Mouse (Mus musculus): Measurements from ENCODE around the gene Ocm. TPM values are rescaled to one million over a fixed set of nuclear protein-coding genes. Genes with fewer than 3 reads are reported as not detected.

Gene Ocm
- polyA plus RNA-seq, 1 experiment, result not detected

DNA sequence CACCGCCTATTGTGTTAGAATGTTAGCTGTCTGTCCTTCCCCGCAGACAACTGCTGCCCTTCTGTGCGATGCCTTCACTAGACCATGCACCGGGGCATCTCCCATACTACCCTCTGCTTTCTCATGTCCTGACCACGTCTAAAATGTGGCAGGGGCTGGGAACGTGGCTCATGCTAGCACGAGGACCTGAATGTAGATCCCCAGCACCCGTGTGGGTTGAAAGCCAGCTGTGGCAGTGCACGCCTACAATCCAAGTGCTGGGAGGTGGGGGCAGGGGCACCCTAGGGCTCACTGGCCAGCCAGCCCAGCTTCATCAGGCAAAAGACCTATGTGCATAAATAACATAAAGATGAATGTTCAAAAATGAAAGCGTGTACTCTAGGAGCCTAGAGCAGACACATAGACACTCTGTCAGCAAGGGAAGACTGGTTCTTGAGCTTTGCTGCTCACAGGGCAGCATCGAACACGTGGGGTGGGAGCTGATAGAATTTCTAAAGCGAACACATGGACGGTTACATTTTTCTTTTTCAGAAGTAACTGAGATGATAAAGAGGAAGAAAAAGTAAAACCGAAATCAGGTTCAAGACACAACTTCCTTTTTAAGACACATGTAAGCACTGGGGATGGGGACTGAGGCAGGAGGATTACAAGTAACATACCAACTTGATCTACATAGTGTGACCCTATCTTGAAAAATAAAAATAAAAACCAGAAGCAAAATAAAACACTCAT, 23.8 kb downstream of the Ocm start:
- Histone ChIP-seq H3K4me3 (ENCODE audit: insufficient read depth, low read length) (no peak overlapping the region), H3K4me1 (ENCODE audit: control insufficient read depth, insufficient read depth, low read length) (no peaks in the 10 kb centered on the region), H3K27ac (ENCODE audit: insufficient read depth, low read length) (no peak overlapping the region)
- no peak for TF ChIP-seq CTCF (IDR thresholded peaks at IDR 0.05; ENCODE audit: borderline replicate concordance, insufficient read depth, low read length)
- no peak for TF ChIP-seq POLR2A (IDR thresholded peaks at IDR 0.05; ENCODE audit: low read depth, low read length)

DNA sequence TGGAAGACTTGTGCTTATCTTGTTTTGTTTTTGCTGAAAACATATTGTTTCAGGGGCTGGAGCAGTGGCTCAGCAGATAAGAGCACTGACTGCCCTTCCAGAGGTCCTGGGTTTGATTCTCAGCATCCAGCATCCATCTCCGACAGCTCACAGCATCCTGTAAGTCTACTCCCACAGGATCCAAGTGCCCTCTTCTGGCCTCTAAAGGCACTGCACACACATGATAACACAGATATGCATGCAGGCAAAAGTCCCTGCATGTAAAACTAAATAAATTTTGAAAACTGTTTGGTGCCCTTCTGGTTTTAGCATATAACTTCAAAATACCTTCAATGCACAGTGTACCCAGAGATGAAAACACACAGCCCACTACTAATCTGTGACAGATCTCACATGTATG, 27.1 kb downstream of the Ocm start:
- TF ChIP-seq CTCF (IDR thresholded peaks at IDR 0.05; ENCODE audit: borderline replicate concordance, insufficient read depth, low read length) (no peak), POLR2A (IDR thresholded peaks at IDR 0.05; ENCODE audit: low read depth, low read length) (no peak)
- Histone ChIP-seq H3K4me3 (ENCODE audit: insufficient read depth, low read length) (no peak overlapping the region), H3K4me1 (ENCODE audit: control insufficient read depth, insufficient read depth, low read length) (no peaks in the 10 kb centered on the region), H3K27ac (ENCODE audit: insufficient read depth, low read length) (no peak overlapping the region)

GRCm38 (mm10) chr5:143994632-143995365, 31.7 kb downstream of the Ocm start:
- Histone ChIP-seq H3K4me3 (ENCODE audit: insufficient read depth, low read length) (no peak overlapping the region), H3K4me1 (ENCODE audit: control insufficient read depth, insufficient read depth, low read length) (no peaks in the 10 kb centered on the region), H3K27ac (ENCODE audit: insufficient read depth, low read length) (no peak overlapping the region)
- TF ChIP-seq POLR2A (IDR thresholded peaks at IDR 0.05; ENCODE audit: low read depth, low read length), result no peak
- TF ChIP-seq CTCF (IDR thresholded peaks at IDR 0.05; ENCODE audit: borderline replicate concordance, insufficient read depth, low read length), result no peak

- Histone ChIP-seq H3K4me1 (ENCODE audit: control insufficient read depth, insufficient read depth, low read length) (no peaks in the 10 kb centered on the region), H3K27ac (ENCODE audit: insufficient read depth, low read length) (no peak overlapping the region), H3K4me3 (ENCODE audit: insufficient read depth, low read length) (no peak overlapping the region)
- no peak for TF ChIP-seq POLR2A (IDR thresholded peaks at IDR 0.05; ENCODE audit: low read depth, low read length)
- TF ChIP-seq CTCF (IDR thresholded peaks at IDR 0.05; ENCODE audit: borderline replicate concordance, insufficient read depth, low read length), result no peak
Observed at GRCm38 (mm10) chr5:143993849-143994248, 32.6 kb downstream of the Ocm start.

- no peak for TF ChIP-seq CTCF (IDR thresholded peaks at IDR 0.05; ENCODE audit: borderline replicate concordance, insufficient read depth, low read length)
- TF ChIP-seq POLR2A (IDR thresholded peaks at IDR 0.05; ENCODE audit: low read depth, low read length), result no peak
- no peaks in the 10 kb centered on the region for H3K4me1 ChIP-seq (ENCODE audit: control insufficient read depth, insufficient read depth, low read length)
- H3K4me3 ChIP-seq (ENCODE audit: insufficient read depth, low read length), result no peak overlapping the region
- no peak overlapping the region for H3K27ac ChIP-seq (ENCODE audit: insufficient read depth, low read length)
Observed at GRCm38 (mm10) chr5:143993260-143993659, 33.2 kb downstream of the Ocm start.

DNA sequence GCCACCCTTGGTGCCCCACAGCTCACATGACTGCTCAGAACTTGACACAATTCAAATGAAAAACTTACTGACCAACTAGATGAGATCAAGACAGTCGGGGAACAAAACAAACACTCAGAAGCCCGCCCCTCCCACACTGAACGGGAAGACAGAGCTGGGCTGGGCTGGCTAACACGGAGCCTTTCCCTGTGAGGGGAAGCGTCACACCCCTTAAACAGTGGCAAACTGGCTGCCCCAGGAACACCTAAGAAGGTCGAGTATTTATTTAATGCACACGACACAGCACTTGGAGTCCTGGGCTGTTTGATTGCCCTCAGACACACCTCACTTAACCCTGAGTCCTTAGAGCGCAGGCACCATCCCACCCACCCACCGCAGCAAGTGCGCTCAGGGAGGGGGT, 33.8 kb downstream of the Ocm start:
- TF ChIP-seq POLR2A (IDR thresholded peaks at IDR 0.05; ENCODE audit: low read depth, low read length) (no peak), CTCF (IDR thresholded peaks at IDR 0.05; ENCODE audit: borderline replicate concordance, insufficient read depth, low read length) (no peak)
- Histone ChIP-seq H3K27ac (ENCODE audit: insufficient read depth, low read length) (no peak overlapping the region), H3K4me1 (ENCODE audit: control insufficient read depth, insufficient read depth, low read length) (no peaks in the 10 kb centered on the region), H3K4me3 (ENCODE audit: insufficient read depth, low read length) (no peak overlapping the region)

DNA sequence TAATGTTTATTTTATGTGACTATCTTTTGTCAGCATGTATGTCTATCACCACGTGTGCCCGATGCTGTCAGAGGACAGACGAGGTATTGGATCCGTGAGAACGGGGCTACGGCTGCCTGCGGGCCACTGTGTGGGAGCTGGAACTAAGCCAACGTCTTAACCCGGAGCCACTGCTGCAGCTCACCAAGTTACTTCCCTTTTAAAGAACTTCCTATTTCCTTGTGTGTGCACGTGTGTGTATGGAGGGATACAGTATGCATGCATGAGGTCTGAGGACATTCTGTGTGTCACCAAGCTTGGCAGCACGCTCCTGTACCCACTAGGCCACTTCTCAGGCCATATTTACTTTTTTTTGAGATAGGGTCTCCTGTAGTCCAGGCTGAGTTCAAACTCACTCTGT, 36.4 kb downstream of the Ocm start:
- no peaks in the 10 kb centered on the region for H3K4me1 ChIP-seq (ENCODE audit: control insufficient read depth, insufficient read depth, low read length)
- TF ChIP-seq POLR2A (IDR thresholded peaks at IDR 0.05; ENCODE audit: low read depth, low read length) (no peak), CTCF (IDR thresholded peaks at IDR 0.05; ENCODE audit: borderline replicate concordance, insufficient read depth, low read length) (no peak)
- H3K27ac ChIP-seq (ENCODE audit: insufficient read depth, low read length), result no peak overlapping the region
- no peak overlapping the region for H3K4me3 ChIP-seq (ENCODE audit: insufficient read depth, low read length)

- H3K4me3 ChIP-seq (ENCODE audit: insufficient read depth, low read length), result no peak overlapping the region
- no peak overlapping the region for H3K27ac ChIP-seq (ENCODE audit: insufficient read depth, low read length)
- TF ChIP-seq POLR2A (IDR thresholded peaks at IDR 0.05; ENCODE audit: low read depth, low read length) (no peak), CTCF (IDR thresholded peaks at IDR 0.05; ENCODE audit: borderline replicate concordance, insufficient read depth, low read length) (no peak)
- H3K4me1 ChIP-seq (ENCODE audit: control insufficient read depth, insufficient read depth, low read length), result no peaks in the 10 kb centered on the region
Observed at GRCm38 (mm10) chr5:143989046-143989445, 37.4 kb downstream of the Ocm start.

GRCm38 (mm10) chr5:143987596-143987995, 38.9 kb downstream of the Ocm start:
- TF ChIP-seq CTCF (IDR thresholded peaks at IDR 0.05; ENCODE audit: borderline replicate concordance, insufficient read depth, low read length), result no peak
- no peak for TF ChIP-seq POLR2A (IDR thresholded peaks at IDR 0.05; ENCODE audit: low read depth, low read length)
- H3K27ac ChIP-seq (ENCODE audit: insufficient read depth, low read length), result no peak overlapping the region
- no peaks in the 10 kb centered on the region for H3K4me1 ChIP-seq (ENCODE audit: control insufficient read depth, insufficient read depth, low read length)
- no peak overlapping the region for H3K4me3 ChIP-seq (ENCODE audit: insufficient read depth, low read length)

GRCm38 (mm10) chr5:143985381-143985780, 41.1 kb downstream of the Ocm start:
- H3K27ac ChIP-seq (ENCODE audit: insufficient read depth, low read length), result no peak overlapping the region
- no peaks in the 10 kb centered on the region for H3K4me1 ChIP-seq (ENCODE audit: control insufficient read depth, insufficient read depth, low read length)
- no peak overlapping the region for H3K4me3 ChIP-seq (ENCODE audit: insufficient read depth, low read length)
- TF ChIP-seq CTCF (IDR thresholded peaks at IDR 0.05; ENCODE audit: borderline replicate concordance, insufficient read depth, low read length) (no peak), POLR2A (IDR thresholded peaks at IDR 0.05; ENCODE audit: low read depth, low read length) (no peak)

Data from embryonic fibroblast, embryonic 13.5 days (primary cell).